Mouse (Mus musculus) CD4-positive naive resting alpha-beta T cell, adult 76 days (primary cell): ENCODE measurements around the gene Gm3880. TPM values are rescaled to one million over a fixed set of nuclear protein-coding genes. Genes with fewer than 3 reads are reported as not detected.

Experiments used
- total RNA-seq: library from RNA; stranded (reverse); gene quantifications from one replicate; pipeline ENCODE4 v1.2.4, GENCODE M21; 2023

Gm3880 gene
- total RNA-seq: not detected

DNA sequence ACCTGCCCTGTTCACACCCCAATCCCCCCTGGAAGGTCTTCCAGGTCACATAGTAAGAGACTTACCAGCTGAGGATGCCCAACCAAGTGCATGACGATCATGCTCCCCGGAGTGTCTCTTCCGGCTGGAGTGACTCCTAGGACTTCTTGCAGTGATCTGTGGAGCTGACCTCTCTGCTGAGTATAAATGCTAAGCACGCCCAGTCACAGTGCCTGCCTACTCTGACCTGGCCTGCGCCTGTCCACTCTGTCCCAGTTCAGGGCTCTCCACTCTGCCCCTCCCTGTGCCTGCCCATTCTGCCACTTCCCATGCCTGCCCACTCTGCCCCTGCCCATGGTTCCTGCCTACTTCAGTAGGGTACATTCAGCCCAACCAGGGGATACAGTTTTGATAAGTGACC lies at the start of gene Gm3880:
Gm3880 (minus strand) TSS at position 101 of the 400 bp plus-strand sequence.

DNA sequence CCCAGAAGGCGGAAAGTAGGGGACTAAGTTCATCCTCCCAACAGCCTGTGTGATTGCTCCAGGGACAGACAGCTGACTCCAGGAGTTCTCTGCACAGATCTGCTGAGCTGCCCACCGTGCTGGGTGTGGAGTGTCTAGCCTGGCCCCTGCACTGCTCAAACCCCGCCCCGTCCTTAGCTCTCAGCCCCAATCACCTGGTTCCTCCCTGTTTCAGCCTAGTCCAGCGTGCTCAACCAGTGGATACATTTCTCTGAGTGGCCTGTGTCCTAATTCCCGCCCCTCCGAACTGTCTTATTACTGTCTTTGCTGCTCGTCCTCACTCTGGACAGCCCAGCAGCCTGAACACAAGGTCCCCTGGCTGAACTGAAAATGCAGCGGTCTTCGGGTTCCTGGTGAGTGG lies 20.8 kb upstream of the Gm3880 start, which contains the start of the genes Gm9112 and Dmrtc1b:
Gm9112 (minus strand) TSS at position 101 of the 400 bp plus-strand sequence.
Dmrtc1b (plus strand) TSS at position 331 of the 400 bp plus-strand sequence.

DNA sequence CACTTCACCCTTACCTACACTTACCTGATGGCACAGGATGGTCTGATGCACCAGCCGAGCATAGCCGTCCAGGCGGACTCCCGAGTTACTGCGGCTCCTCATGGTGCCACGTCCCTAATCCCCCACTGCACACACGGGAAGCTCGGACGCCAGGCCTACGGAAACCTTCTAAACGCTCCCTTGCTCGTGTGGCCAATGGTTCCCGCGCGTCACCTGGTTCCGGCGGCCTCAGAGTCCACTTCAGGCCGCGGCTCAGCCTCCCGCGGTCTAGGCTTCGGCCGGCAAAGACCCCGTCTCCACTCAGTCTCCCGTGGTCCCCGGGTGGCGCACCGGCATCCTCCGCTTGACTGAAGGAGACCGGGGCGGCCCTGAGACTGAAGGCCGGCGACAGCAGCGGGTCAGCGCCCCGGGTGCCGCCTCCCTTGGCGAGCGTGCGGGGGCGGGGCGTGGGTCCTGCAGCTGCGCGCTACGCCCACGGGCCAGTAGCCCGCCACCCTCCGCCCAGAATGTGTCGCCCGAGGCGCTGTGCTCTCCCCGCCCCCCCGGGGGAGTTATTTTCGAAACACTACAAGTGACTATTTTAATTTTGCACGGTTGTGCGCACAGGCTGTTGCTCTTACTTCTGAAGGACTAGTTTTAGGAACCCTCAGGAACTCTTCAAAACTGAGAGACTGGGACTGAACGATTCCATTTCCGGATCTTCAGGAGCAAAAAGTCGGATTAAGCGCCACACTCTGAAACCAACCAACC lies 42.8 kb downstream of the Gm3880 start, which contains the start of gene Phka1:
Phka1 (minus strand) TSS at position 424 of the 750 bp plus-strand sequence.

Other genes with a start within 250 kb of the Gm3880 start
- gene Hdac8, start 181.6 kb downstream of the Gm3880 start, total RNA-seq: 24.5 TPM
- 1.4 TPM for gene Phka1, start 42.7 kb downstream of the Gm3880 start, total RNA-seq
- gene Gm9112, start 20.7 kb upstream of the Gm3880 start, total RNA-seq: not detected
- not detected for gene Dmrtc1b, start 20.9 kb upstream of the Gm3880 start, total RNA-seq
- not detected for gene Dmrtc1c1, start 116.0 kb upstream of the Gm3880 start, total RNA-seq
- gene Dmrtc1c2, start 167.6 kb upstream of the Gm3880 start, total RNA-seq: not detected
- not detected for gene 1700031F05Rik, start 181.0 kb upstream of the Gm3880 start, total RNA-seq
- gene Dmrtc1a, start 221.7 kb upstream of the Gm3880 start, total RNA-seq: not detected
- not detected for gene 1700011M02Rik, start 221.9 kb upstream of the Gm3880 start, total RNA-seq
- gene 1700018G05Rik, start 241.4 kb upstream of the Gm3880 start, total RNA-seq: not detected